Mouse (Mus musculus): ENCODE measurements at regions not wholly inside any gene's neighbourhood (a gene's known extent, or its start where the extent isn't known, plus 50 kb on each side); places are given as distances from the start of the nearest gene placed in this dataset.

DNA sequence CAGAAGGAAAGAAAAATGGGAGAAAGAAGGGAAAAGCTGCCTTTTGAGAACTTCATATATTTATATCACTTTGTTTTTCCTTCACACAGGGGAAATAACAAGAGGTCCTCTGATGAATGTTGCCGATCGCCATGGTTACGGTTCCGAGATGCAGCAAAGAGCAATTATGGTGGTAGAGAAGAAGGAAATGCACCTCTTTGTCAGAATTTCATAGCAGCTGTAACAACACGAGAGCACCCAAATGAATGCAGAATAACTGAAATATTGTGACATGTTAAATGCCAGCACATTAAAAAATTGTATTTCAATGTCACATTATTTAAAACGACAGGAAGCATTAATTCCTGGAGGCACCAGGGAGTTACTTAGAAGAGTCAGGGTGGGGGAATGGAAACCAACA is 279.4 kb downstream of the Mctp2 start:
- no peak for DNase-seq

DNA sequence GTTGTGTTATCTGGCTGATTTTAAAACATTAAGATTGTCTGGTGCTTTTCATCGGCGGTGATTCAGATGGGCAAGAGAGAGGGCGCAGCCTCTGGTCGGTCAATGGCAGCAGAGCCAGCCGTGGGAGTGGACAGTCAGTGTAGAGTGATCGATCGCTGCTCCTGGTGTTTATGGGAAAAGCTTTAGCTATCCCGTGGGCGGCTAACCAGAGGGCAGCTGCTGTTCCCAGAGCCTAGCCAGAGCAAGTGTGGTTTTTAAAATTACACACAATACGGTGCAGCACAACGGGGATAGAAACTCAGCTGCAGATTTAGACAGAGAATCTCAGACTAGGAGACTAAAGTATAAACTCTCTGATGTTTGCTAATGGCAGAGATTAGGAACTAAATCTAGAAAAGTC is 297.3 kb downstream of the Mctp2 start:
- no peak for DNase-seq

DNA sequence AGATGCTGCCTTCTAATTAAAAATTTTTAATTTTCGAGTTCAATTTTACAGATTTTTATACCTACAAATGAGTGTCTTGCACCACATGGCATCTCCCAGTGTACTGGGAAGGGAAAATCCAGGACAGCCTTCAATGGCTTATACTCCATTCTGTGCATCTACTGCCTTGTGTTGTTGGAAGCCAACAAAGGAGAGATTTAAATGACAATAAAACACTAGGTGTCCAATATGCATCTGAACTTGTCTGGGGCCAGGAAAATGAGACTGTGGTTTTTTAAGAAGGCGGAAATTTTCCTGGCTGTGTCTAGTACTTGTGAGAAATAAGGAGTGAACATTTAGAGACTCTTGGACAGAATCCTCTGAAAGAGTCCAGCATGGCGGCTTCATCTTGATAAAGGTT is 302.1 kb downstream of the Mctp2 start:
- DNase-seq, result no peak

DNA sequence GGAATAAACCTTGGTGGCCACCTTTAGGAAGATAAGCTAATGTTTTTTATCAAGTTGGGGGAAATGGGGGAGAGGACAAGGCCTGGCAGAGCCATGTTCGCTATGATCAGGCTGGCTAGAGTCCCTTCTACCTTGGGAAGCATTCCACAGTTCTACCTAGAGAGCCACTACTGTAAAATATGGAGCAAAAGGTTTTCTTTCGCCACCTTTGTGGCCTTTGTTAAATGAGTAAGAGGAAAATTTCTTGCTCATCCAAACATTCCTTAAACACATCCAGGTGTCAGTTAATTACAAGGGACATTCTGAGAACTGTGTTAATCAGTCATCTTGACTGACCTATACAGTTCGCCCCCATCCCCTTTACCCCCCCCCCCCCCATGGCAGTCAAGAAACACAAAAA is 313.9 kb downstream of the Mctp2 start:
- no peak for DNase-seq

DNA sequence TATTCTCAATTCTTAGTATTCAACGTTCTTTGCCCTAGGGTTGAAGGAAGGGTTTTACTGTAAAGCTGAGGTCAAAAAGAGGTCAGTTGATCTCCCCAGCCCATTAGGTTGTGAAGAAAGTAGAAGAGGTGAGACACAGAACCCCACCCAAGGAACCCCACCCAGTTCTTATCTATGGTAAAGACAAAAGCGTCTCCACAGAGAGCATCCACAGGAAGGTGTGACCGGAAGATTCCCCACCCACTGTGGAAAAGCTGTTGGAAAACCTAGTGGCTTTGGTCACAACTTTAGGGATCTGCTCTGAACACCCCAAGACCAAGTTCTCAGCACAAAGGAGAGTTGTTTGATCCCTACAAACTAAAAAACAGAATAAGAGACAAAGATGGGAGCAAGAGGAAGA is 314.6 kb downstream of the Mctp2 start:
- no peak for DNase-seq

DNA sequence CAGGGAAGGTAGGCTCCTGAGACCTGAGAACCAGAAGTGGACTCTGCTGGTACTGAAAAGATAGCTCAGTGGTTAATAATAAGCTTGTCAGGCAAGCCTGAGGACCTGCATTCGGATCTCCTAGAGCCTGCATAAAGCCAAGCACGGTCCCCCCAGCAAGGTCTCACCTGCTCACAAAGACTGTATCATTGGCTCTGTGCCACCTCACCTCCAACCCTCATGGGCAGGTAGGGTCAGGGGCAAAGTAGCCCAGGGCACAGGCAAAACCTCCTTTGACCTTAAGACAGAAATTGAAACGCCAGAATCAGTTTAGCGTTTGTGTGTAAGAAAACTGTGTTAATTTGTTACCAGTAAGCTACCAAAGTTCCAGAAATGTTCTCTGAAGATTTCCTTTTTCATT is 315.2 kb downstream of the Mctp2 start:
- DNase-seq, result no peak

DNA sequence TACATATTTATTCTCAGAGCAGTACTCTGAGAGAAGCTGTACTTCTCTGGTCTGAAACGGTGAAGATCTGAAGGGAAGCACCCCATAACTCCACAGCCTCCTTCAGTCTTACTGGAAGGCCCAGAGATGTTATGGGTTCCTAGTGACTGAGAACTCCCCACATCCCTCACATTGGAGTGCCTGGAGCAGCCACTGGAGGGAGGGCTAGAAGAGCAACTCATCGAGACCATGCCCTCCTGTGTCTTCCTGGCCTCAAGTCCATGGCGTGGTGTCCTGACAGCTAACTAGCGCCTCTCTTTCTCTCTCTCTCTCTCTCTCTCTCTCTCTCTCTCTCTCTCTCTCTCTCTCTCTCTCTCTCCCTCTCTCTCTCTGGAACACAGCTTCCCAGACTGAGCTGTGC is 340.4 kb downstream of the Mctp2 start:
- no peak for DNase-seq

DNA sequence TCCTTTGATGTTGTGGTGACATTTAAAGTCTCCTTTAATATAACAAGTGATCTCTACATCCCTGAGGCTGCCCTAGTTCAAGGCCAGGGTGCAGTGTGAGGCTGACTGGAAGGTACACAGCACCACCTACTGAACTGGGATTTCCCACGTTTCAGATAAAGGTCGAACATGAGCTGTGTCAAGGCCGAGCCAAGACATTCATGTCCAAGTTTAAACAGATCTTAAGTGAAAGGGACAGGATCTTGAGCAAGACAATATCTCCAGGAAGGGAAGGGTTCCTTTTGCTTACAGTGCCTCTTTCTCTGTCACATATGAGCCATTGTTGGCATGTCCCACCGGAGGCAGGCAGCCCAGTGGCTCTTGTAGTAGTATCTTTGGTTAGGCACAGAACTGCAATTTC is 343.0 kb downstream of the Mctp2 start:
- DNase-seq, result no peak

DNA sequence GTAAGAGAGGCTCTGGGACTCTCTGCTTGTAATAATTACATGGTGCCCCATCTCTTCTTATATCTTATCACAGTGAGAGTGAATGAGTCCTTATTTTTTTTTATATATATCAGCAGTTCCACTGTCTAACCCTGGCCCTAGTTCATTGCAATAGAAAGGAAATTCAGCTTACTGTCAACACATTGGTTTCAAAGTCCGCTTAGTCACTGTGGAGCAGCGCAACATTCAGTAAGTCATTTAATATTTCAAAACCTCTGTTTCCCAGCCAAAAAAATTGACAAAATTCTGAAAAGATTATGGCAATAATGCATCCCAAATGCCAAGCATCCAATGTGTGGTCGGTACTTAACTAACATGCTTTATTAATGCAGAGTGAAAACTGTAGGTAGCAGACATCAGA is 343.6 kb downstream of the Mctp2 start:
- DNase-seq, result no peak

DNA sequence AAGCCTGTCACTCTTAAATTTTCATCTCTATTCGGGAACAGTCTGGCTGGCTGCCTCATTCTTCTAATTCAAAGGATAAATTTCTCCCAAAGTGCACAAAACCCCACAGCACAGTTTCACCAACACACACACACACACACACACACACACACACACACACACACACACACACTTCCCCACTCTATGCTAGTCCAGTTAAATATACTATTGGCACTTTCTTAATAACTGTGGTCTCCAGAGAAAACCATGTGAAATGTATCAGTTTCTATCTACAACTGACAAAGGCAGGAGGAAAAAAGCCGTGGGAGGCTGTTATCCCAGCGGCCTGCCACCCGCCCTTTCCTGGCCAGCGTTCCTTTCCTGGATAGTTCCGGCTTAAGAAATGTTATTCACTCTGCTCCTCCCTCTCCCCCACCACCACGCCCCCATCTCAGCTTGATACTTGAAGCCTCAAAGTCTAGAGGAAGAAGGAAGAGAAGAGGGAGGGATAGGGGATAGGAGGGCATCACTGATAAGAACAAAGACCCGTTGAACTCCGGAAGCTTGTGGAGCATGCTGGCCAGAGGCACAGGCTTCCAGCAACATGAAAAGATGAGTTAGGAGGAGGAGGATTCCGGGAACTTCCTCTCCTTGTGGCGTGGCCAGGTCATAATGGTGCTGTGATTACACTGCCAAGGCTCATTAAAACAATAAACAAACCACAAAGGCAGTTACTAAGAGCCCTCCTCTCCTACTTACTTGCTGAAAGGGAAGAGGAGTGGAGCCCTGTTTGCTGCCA is 345.8 kb downstream of the Mctp2 start:
- DNase-seq, result peak; percentile 77

DNA sequence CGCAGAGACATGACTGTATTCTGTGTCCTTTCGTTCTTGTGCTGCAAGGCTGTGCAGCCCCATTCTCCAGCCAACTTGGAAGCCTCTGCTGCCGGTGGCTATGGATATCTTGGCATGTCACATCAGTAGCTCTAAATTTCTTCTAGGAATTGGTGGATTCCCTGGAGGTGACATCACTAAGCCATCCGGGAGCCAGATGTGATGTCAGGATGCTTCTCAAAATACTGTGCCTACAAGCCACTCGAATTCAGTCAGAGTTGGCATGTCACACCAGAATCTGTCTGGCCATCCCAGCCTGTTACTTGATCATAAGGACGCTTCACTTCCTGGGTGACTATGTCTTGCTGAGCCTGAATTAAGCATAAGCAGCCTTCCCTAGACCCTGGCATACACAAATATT is 359.9 kb downstream of the Mctp2 start:
- no peak for DNase-seq

DNA sequence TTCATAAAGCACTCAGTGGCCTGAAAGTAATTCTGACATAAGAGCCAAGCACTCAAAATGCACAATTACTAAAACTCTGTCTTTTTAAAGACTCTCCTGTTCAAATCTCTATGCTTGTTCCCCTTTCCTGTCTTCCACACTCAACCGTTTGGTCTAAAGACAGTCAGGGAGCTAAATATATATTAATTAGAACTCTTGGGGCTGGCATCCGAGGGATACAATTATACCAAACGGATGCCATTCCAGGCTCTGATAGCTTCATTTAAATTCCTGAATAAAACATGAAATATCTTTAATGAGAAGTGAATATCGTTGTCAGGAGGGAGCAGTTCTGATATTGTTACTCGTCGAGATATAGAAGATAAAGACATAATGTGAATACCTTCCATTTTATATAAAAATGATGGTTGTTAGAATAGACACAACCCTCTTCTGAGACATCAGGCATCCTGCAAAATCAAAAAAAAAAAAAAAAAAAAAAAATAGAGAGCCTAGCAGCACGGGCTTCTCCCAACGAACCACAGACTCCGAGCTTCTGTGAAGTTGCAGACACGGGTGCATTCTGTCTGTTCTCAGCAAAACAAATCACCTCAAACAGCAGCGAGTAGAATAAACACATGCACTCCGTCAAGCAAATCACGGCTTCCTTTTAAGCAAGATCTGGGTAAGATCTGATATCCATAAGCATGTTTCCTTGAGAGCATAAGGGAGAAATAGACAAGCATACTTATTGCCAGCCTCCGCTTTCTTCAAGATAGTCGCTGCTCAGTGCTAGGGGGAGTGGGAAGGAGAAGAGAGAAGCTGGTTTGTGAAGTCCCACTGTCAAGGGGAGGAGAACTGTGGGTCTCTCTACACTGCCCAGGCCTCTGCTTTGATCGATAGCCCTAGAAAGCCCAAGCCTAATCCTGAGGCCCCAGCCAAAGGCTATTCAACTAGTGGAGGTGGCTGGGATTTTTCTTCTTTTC is 363.0 kb downstream of the Mctp2 start:
- DNase-seq, result no peak

DNA sequence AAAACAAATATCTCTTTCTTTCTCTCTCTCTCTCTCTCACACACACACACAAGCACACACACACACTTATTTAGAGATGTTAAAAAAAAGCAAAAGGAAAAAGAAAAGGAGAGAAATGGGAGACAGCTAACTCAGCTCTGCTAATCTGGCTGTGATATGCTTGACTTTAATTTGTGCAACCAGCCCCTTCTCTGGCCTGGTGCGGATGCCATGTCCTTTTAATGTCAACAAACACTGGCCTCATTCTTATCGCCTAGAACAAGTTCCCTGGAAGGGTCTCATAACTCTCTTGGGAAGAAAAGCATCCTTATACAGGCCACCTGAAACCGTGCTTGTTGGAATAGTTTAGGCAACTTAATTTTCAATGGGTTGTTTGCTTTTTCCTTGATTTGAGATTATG is 368.7 kb downstream of the Mctp2 start:
- peak; percentile 62 for DNase-seq

DNA sequence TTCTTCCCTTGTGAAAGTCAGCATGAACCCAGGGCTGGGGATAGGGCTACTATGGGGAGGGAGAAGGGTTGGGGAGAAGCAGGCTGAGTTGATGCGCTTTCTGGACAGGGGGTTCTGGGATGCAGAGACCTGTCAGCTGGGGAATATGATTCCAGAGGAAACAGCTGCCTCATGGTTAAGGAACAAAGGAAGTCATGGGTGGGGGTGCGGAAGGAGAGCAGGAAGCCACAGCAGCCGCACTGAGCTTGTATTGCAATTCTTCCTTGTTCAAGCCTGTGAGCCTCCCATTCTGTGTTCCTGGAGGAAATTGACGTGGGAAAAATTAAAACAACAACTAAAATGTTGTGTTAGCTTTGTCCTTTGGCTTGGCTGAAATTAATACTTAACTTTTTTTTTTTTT is 369.7 kb downstream of the Mctp2 start:
- peak; percentile 50 for DNase-seq

Measured in retina, postnatal 1 day (tissue).